Mouse (Mus musculus) G1E (cell line): Measurements from ENCODE around the gene D430042O09Rik.

Experiments
- CTCF ChIP-seq: IDR thresholded peaks from 2 replicates; pipeline ENCODE4 v1.5.1; 2012; ENCODE audit warnings: low read depth, low read length, inconsistent platforms, mixed read lengths
- TAL1 ChIP-seq: conservative IDR thresholded peaks from 2 replicates; pipeline ENCODE4 v1.6.1; 2012; ENCODE audit warnings: low read depth, low read length, inconsistent platforms, mixed read lengths

- TF ChIP-seq CTCF (no peak), TAL1 (no peak)
Measured at GRCm38 (mm10) chr7:125920801-125921200, 213.1 kb downstream of the D430042O09Rik start.
